Mouse (Mus musculus) liver, embryonic 15.5 days (tissue): Measurements from ENCODE around the gene Nfia. TPM values are rescaled to one million over a fixed set of nuclear protein-coding genes. Genes with fewer than 3 reads are reported as not detected.

ENCODE experiments used
- ATAC-seq: fragments of 200-750 bp; cut with Nextera tagmentation; 2 replicates; pipeline ENCODE4 v1.8.0; 2017; ENCODE audit warnings: moderate number of reproducible peaks, mild to moderate bottlenecking, moderate library complexity; ENCODE audit not compliant: insufficient read depth
- H3K27ac ChIP-seq: fragments of 300-500 bp; sonication (generic); replicated peaks from 2 replicates; pipeline ENCODE4 v1.5.1; 2015; ENCODE audit warnings: mild to moderate bottlenecking, inconsistent platforms
- H3K27me3 ChIP-seq: fragments of 300-500 bp; sonication (generic); 2 replicates; pipeline ENCODE4 v1.6.1; 2015; ENCODE audit warnings: mild to moderate bottlenecking, inconsistent platforms
- H3K36me3 ChIP-seq: fragments of 300-500 bp; sonication (generic); replicated peaks from 2 replicates; pipeline ENCODE4 v1.6.1; 2015; ENCODE audit warnings: moderate library complexity, mild to moderate bottlenecking, inconsistent platforms
- H3K4me1 ChIP-seq: fragments of 300-500 bp; sonication (generic); replicated peaks from 2 replicates; pipeline ENCODE4 v1.6.1; 2015; ENCODE audit warnings: inconsistent platforms
- H3K4me2 ChIP-seq: fragments of 300-500 bp; sonication (generic); 2 replicates; pipeline ENCODE4 v1.6.1; 2015; ENCODE audit warnings: moderate library complexity, mild to moderate bottlenecking, inconsistent platforms
- H3K4me3 ChIP-seq: fragments of 300-500 bp; sonication (generic); replicated peaks from 2 replicates; pipeline ENCODE4 v1.5.1; 2015; ENCODE audit warnings: mild to moderate bottlenecking, inconsistent platforms
- H3K9ac ChIP-seq: fragments of 300-500 bp; sonication (generic); 2 replicates; pipeline ENCODE4 v1.6.1; 2015; ENCODE audit warnings: moderate library complexity, mild to moderate bottlenecking, inconsistent platforms
- H3K9me3 ChIP-seq: fragments of 300-500 bp; sonication (generic); replicated peaks from 2 replicates; pipeline ENCODE4 v1.6.1; 2016; ENCODE audit warnings: inconsistent platforms
- WGBS: fragments of 180-500 bp; shearing (Covaris S2); methylation state at CpG from one replicate; pipeline ENCODE4 v1.1.7; 2015; ENCODE audit warnings: mixed read lengths; ENCODE audit not compliant: insufficient replicate concordance; 5-methylcytosine and 5-hydroxymethylcytosine counted together
- polyA plus RNA-seq: library from polyadenylated mRNA; unstranded; fragments of >200 nt; fragmentation: Nextera tagmentation; extraction: Ambion mirVana; gene quantifications from 2 replicates; pipeline ENCODE4 v1.2.1, GENCODE M21; 2015

The Nfia gene
- polyA plus RNA-seq, 1 experiment from 2014 or later = 4.1 TPM

GRCm38 (mm10) chr4:97841745-97842144 lies 69.2 kb downstream of the Nfia start:
- no peaks in the 10 kb centered on the region for H3K27me3 ChIP-seq
- peaks cover 31% of the 10 kb centered on the region for H3K4me1 ChIP-seq
- H3K9me3 ChIP-seq = no peaks in the 10 kb centered on the region
- H3K4me3 ChIP-seq = no peak overlapping the region
- H3K4me2 ChIP-seq = no peak overlapping the region
- 16% methylated on average over 5 of the region's 5 CpGs for WGBS
- H3K27ac ChIP-seq = no peak overlapping the region
- no peaks in the 10 kb centered on the region for H3K36me3 ChIP-seq
- no peak overlapping the region for H3K9ac ChIP-seq
- ATAC-seq = no peak

- Histone ChIP-seq H3K27ac (no peak overlapping the region), H3K4me2 (no peak overlapping the region), H3K36me3 (no peaks in the 10 kb centered on the region)
Measured at GRCm38 (mm10) chr4:97843981-97844690, 71.6 kb downstream of the Nfia start.

DNA sequence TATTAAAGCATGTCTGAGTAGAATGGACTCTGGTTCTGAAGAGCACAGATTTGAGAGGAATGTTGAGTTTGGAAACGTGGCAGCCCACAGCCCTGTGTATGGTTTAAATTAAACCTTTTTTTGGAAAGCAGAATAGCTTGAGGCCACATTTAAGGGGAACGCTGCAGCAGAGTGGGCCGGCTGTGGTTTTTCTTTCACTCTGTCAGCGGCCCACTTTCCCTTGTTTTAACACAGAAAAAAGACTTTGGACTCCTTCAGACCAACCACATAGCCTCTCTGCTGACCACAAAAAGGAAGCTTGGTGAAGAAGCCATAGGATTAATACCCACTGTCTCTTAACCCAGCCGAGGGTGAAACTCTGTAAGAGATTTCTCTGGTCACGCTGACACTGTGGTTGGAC lies 72.4 kb downstream of the Nfia start:
- peak overlapping the region; percentile 23 for H3K4me2 ChIP-seq

More at GRCm38 (mm10) chr4:97843981-97844690, 71.6 kb downstream of the Nfia start:
- WGBS = 56% methylated on average over 15 of the region's 15 CpGs
- Histone ChIP-seq H3K9me3 (no peaks in the 10 kb centered on the region), H3K27me3 (no peaks in the 10 kb centered on the region), H3K4me1 (peaks cover 19% of the 10 kb centered on the region), H3K4me3 (no peak overlapping the region), H3K9ac (no peak overlapping the region)
- ATAC-seq = no peak

DNA sequence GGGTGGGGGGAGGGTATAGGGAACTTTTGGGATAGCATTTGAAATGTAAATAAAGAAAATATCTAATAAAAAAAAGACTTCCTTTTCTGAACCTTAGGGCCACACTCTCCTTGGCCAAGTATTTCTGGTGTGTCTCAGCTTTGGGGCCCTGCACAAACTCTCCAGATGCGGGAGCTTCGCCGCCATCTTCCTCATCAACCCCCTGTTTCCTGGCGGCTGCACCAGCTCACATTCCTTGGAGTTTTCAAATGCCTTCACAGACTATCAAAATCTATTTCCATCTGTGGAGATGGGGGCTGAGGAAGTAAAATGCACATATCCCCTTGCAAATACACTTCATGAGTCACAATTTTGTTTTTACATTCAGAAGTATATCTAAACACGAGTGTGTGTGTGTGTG lies 75.1 kb downstream of the Nfia start:
- no peak overlapping the region for H3K4me2 ChIP-seq
- H3K27me3 ChIP-seq = no peaks in the 10 kb centered on the region
- ATAC-seq = no peak
- no peak overlapping the region for H3K27ac ChIP-seq
- H3K4me1 ChIP-seq = 0 out of 2 replicates have a peak, but pooled peaks cover 2% of the 10 kb centered on the region
- H3K36me3 ChIP-seq = no peaks in the 10 kb centered on the region
- H3K4me3 ChIP-seq = no peak overlapping the region
- H3K9ac ChIP-seq = no peak overlapping the region
- no peaks in the 10 kb centered on the region for H3K9me3 ChIP-seq
- WGBS = 58% methylated on average over 5 of the region's 5 CpGs

More for the DNA sequence above, 72.4 kb downstream of the Nfia start:
- Histone ChIP-seq H3K36me3 (no peaks in the 10 kb centered on the region), H3K27ac (no peak overlapping the region), H3K4me3 (no peak overlapping the region), H3K27me3 (no peaks in the 10 kb centered on the region), H3K9ac (no peak overlapping the region), H3K4me1 (peaks cover 13% of the 10 kb centered on the region), H3K9me3 (no peaks in the 10 kb centered on the region)
- WGBS = 8% methylated on average over 6 of the region's 6 CpGs
- no peak for ATAC-seq

DNA sequence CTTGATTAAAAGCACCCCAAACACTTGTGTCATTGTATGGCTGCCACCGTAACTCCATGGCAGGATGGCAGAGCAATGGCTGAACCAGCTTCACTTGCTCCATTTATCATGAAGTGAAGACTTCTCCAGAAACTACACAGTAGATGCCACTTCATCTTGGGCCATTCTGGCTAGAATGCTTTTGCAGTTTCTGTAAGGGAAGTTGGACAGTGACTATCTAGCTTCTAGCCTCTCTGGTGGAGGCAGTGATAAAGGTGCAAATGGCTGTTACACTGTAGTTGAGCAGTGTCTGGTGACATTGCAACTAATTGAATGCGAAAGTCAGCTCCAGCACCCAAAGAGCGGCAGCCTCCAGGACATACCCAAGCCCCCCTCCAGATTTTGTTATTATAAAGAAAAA lies 78.5 kb downstream of the Nfia start:
- no peak overlapping the region for H3K9ac ChIP-seq
- no peak overlapping the region for H3K4me3 ChIP-seq
- no peaks in the 10 kb centered on the region for H3K27me3 ChIP-seq
- WGBS = 80% methylated on average over 3 of the region's 3 CpGs
- H3K4me1 ChIP-seq = no peaks in the 10 kb centered on the region
- ATAC-seq = no peak
- H3K36me3 ChIP-seq = no peaks in the 10 kb centered on the region
- no peak overlapping the region for H3K4me2 ChIP-seq
- H3K9me3 ChIP-seq = no peaks in the 10 kb centered on the region
- no peak overlapping the region for H3K27ac ChIP-seq

GRCm38 (mm10) chr4:97851698-97852097 lies 79.2 kb downstream of the Nfia start:
- H3K4me1 ChIP-seq = no peaks in the 10 kb centered on the region
- no peak overlapping the region for H3K4me3 ChIP-seq
- H3K27ac ChIP-seq = no peak overlapping the region
- H3K9me3 ChIP-seq = no peaks in the 10 kb centered on the region
- no peak overlapping the region for H3K4me2 ChIP-seq
- no peak overlapping the region for H3K9ac ChIP-seq
- WGBS = 67% methylated on average over 5 of the region's 5 CpGs
- no peak for ATAC-seq
- no peaks in the 10 kb centered on the region for H3K27me3 ChIP-seq
- H3K36me3 ChIP-seq = no peaks in the 10 kb centered on the region

DNA sequence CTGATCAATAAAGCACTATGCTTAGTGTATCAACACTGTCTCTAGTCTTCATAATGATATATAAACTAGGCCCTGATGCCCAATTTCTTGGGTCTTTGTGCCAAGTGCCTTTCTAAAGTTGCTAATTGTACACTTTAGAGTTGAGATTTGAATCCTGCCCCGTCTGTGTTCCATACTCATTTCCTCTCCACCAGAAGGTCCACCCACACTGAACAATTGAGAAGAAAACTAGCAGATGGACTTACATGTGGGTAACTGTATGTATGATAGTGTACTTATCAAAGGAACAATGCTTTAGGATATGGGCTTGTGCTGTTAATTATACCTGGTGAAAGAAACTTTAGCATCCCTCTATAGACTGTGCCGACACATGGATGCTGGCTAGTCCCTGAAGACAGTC lies 80.1 kb downstream of the Nfia start:
- H3K4me1 ChIP-seq = no peaks in the 10 kb centered on the region
- no peak overlapping the region for H3K27ac ChIP-seq
- H3K36me3 ChIP-seq = no peaks in the 10 kb centered on the region
- no peaks in the 10 kb centered on the region for H3K9me3 ChIP-seq
- ATAC-seq = no peak
- H3K27me3 ChIP-seq = no peaks in the 10 kb centered on the region
- H3K4me3 ChIP-seq = no peak overlapping the region
- H3K9ac ChIP-seq = no peak overlapping the region
- no peak overlapping the region for H3K4me2 ChIP-seq
- WGBS = 65% methylated on average over 2 of the region's 2 CpGs

GRCm38 (mm10) chr4:97854779-97855178 lies 82.2 kb downstream of the Nfia start:
- H3K9me3 ChIP-seq = no peaks in the 10 kb centered on the region
- WGBS = 61% methylated on average over 4 of the region's 4 CpGs

GRCm38 (mm10) chr4:97855712-97856420 lies 83.3 kb downstream of the Nfia start:
- no peak overlapping the region for H3K9ac ChIP-seq
- H3K27me3 ChIP-seq = no peaks in the 10 kb centered on the region
- H3K27ac ChIP-seq = peak overlapping the region; percentile 21; the same call in 1 of the 2 replicates
- H3K4me1 ChIP-seq = 0 out of 2 replicates have a peak, but pooled peaks cover 3% of the 10 kb centered on the region
- WGBS = 70% methylated on average over 8 of the region's 8 CpGs
- no peaks in the 10 kb centered on the region for H3K9me3 ChIP-seq
- no peak overlapping the region for H3K4me2 ChIP-seq
- H3K36me3 ChIP-seq = no peaks in the 10 kb centered on the region
- no peak overlapping the region for H3K4me3 ChIP-seq
- no peak for ATAC-seq

More at GRCm38 (mm10) chr4:97854779-97855178, 82.2 kb downstream of the Nfia start:
- ATAC-seq = no peak
- H3K36me3 ChIP-seq = no peaks in the 10 kb centered on the region
- no peak overlapping the region for H3K9ac ChIP-seq
- H3K4me1 ChIP-seq = 0 out of 2 replicates have a peak, but pooled peaks cover 3% of the 10 kb centered on the region
- no peak overlapping the region for H3K27ac ChIP-seq
- H3K4me2 ChIP-seq = no peak overlapping the region
- no peaks in the 10 kb centered on the region for H3K27me3 ChIP-seq
- H3K4me3 ChIP-seq = no peak overlapping the region

DNA sequence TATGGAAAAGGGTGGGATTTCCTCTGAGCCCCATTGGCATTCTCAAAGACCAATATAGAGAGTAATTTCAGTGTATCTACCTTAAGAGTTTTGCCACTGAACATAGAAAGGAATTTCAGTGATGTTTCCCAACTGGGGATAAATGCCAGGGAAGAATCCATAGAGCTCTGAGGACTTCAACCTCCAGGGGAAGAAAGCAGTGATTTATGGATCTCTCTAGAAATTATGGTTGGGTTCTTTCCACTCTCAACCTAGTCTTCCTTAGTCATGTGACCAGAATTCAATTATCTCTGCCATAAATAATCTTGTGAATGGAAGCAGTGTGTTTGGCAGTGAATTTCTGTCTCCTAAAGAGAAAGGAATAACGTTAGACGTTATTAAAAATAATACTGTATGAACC lies 85.0 kb downstream of the Nfia start:
- Histone ChIP-seq H3K36me3 (no peaks in the 10 kb centered on the region), H3K4me3 (no peak overlapping the region), H3K27me3 (no peaks in the 10 kb centered on the region), H3K27ac (no peak overlapping the region), H3K4me1 (0 out of 2 replicates have a peak, but pooled peaks cover 3% of the 10 kb centered on the region), H3K9ac (no peak overlapping the region), H3K4me2 (no peak overlapping the region), H3K9me3 (no peaks in the 10 kb centered on the region)
- WGBS = 75% methylated on average over 2 of the region's 2 CpGs
- ATAC-seq = no peak

DNA sequence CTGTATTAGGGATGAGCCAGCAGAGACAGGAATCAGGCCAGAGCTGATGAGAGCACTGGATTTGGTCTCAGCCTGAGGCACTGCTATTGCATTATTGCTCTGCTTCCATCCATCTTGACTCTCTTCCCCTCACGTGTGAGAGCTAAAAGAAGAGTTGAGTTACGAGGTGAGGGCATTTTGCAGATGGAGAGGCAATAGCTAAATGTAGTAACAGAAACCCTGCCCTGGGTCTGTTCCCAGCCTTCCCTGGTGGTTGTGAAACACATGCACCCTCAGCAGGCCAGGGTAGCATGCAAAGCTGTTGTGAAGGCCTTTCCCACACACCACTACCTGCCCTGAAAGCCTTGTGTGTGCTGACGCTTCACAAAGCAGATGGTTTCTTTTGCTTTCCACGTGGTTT lies 86.9 kb downstream of the Nfia start:
- Histone ChIP-seq H3K27ac (no peak overlapping the region), H3K9me3 (no peaks in the 10 kb centered on the region), H3K4me3 (no peak overlapping the region), H3K36me3 (no peaks in the 10 kb centered on the region), H3K4me2 (no peak overlapping the region), H3K9ac (no peak overlapping the region), H3K4me1 (0 out of 2 replicates have a peak, but pooled peaks cover 3% of the 10 kb centered on the region), H3K27me3 (no peaks in the 10 kb centered on the region)
- ATAC-seq = no peak
- 52% methylated on average over 4 of the region's 4 CpGs for WGBS
